Mouse (Mus musculus): ENCODE measurements around the gene Arl5c. TPM values are rescaled to one million over a fixed set of nuclear protein-coding genes. Genes with fewer than 3 reads are reported as not detected.

The Arl5c gene
- 2.8 and 3.6 TPM in 2 replicates for polyA plus RNA-seq (2011; ENCODE audit: insufficient read depth, insufficient read length, low read depth, missing spikeins)

DNA sequence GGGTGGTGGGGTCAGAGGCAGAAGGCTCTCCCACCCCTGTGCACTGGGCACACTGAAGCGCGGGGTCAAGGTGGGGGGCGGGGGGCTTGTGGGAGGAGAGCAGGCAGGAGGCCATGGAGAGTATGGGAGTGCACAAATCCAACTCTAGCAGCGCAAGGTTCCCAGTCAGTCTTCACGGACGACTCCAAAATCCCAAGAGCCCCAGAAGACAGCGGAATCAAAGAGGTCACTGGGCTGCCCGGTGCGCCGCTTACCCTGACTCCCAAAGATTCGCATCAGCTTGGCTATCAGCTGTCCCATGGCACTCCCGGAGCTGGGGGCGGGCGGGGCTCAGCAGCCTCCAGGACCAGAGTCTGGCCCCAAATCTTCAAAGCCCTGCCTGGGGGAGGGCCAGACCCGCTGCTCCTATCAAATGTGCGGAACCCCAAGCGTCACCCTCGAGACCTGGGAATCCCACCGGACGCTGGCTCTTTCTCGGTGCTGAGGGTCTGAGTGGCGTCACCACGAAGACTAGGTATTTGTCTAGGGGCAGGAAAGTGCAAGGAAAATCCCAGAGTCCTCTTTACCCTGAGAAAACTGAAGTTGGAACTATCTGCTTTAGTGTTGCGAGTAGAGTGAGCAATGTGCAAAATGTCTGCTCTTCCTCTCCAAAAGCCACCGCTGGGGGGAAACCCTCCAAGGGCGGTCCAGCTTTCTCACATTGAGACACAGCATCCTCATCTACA is at the start of gene Arl5c:
Gene Arl5c, minus strand, starts transcription at position 618 of the 725 bp plus-strand sequence.
- Histone ChIP-seq H3K4me3 (ENCODE audit: low read depth, low read length) (peak within 1 kb of the TSS; percentile 65), H3K27ac (ENCODE audit: insufficient read depth, low read length) (no peak within 1 kb of the TSS), H3K36me3 (ENCODE audit: control insufficient read depth, insufficient read depth, low read length, poor library complexity, severe bottlenecking) (no peaks in the 10 kb centered on the region), H3K4me1 (ENCODE audit: control insufficient read depth, insufficient read depth, low read length) (peaks cover 2% of the 10 kb centered on the region), H3K9ac (ENCODE audit: low read depth, poor library complexity, severe bottlenecking) (peak within 1 kb of the TSS; percentile 81), H3K27me3 (ENCODE audit: control insufficient read depth, insufficient read depth, low read length, poor library complexity, severe bottlenecking) (no peaks in the 10 kb centered on the region), H3K9me3 (replicated peaks; ENCODE audit: control insufficient read depth, insufficient read depth, low read length, poor library complexity, severe bottlenecking) (no peaks in the 10 kb centered on the region)
- no peak for TF ChIP-seq EP300 (IDR thresholded peaks at IDR 0.05; ENCODE audit: insufficient read depth, low read depth, low read length)
- TF ChIP-seq CTCF (IDR thresholded peaks at IDR 0.05; ENCODE audit: low read depth, low read length) = peak; percentile 7

DNA sequence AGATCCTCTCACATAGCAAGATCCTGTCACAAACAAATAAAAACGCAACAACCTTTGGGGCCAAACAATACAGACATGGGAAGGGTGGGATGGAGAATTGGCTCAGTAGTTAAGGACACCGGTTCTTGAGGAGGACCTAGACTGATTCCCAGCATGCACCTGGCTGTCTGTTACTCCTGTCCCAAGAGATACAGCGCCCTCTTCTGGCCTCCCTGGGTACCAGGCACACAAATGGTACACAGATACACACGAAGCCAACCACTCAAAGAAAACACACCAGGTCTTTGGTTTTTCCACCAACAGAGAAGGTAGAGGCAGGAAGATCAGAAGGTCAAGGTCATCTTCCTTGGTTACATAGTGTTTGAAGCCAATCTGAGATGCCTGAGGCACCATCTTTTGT is 49.6 kb upstream of the Arl5c start:
- H3K27ac ChIP-seq (ENCODE audit: insufficient read depth, low read length) = no peak overlapping the region
- no peak for TF ChIP-seq EP300 (IDR thresholded peaks at IDR 0.05; ENCODE audit: insufficient read depth, low read depth, low read length)
- no peak for TF ChIP-seq POLR2A (IDR thresholded peaks at IDR 0.05; ENCODE audit: insufficient read depth, low read length)
- TF ChIP-seq CTCF (IDR thresholded peaks at IDR 0.05; ENCODE audit: low read depth, low read length) = peak; percentile 79

GRCm38 (mm10) chr11:98044074-98044473 is 48.1 kb upstream of the Arl5c start:
- Histone ChIP-seq H3K27ac (ENCODE audit: insufficient read depth, low read length) (no peak overlapping the region), H3K36me3 (ENCODE audit: control insufficient read depth, insufficient read depth, low read length, poor library complexity, severe bottlenecking) (no peaks in the 10 kb centered on the region), H3K4me1 (ENCODE audit: control insufficient read depth, insufficient read depth, low read length) (peaks cover 8% of the 10 kb centered on the region), H3K9ac (ENCODE audit: low read depth, poor library complexity, severe bottlenecking) (peak overlapping the region; percentile 29; the same call in 1 of the 2 replicates), H3K4me3 (ENCODE audit: low read depth, low read length) (no peak overlapping the region), H3K9me3 (replicated peaks; ENCODE audit: control insufficient read depth, insufficient read depth, low read length, poor library complexity, severe bottlenecking) (no peaks in the 10 kb centered on the region), H3K27me3 (ENCODE audit: control insufficient read depth, insufficient read depth, low read length, poor library complexity, severe bottlenecking) (no peaks in the 10 kb centered on the region)
- TF ChIP-seq EP300 (IDR thresholded peaks at IDR 0.05; ENCODE audit: insufficient read depth, low read depth, low read length) (no peak), POLR2A (IDR thresholded peaks at IDR 0.05; ENCODE audit: insufficient read depth, low read length) (no peak), CTCF (IDR thresholded peaks at IDR 0.05; ENCODE audit: low read depth, low read length) (no peak)

More for the DNA sequence above, 49.6 kb upstream of the Arl5c start:
- no peaks in the 10 kb centered on the region for H3K9me3 ChIP-seq (replicated peaks; ENCODE audit: control insufficient read depth, insufficient read depth, low read length, poor library complexity, severe bottlenecking)
- no peaks in the 10 kb centered on the region for H3K27me3 ChIP-seq (ENCODE audit: control insufficient read depth, insufficient read depth, low read length, poor library complexity, severe bottlenecking)
- no peaks in the 10 kb centered on the region for H3K36me3 ChIP-seq (ENCODE audit: control insufficient read depth, insufficient read depth, low read length, poor library complexity, severe bottlenecking)
- H3K4me1 ChIP-seq (ENCODE audit: control insufficient read depth, insufficient read depth, low read length) = peaks cover 9% of the 10 kb centered on the region
- no peak overlapping the region for H3K4me3 ChIP-seq (ENCODE audit: low read depth, low read length)
- H3K9ac ChIP-seq (ENCODE audit: low read depth, poor library complexity, severe bottlenecking) = no peak overlapping the region

DNA sequence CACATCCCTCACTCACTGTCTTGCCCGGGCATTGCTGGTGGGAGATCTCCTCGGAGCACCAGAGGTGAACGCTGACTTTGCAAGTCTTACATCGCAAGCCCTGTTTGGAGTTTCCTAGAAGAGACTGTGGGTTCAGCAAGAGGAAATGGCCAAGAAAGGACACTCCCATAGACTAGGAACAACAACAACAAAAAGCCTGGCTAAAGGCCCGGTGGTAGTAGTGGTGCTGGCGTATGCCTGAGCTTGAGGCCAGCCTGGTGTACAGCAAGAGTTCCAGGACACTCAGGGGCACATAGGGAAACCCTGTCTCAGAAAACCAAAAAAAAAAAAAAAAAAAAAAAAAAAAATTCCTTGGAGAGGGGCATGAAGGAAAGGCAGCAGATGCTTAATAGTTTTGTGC is 46.8 kb upstream of the Arl5c start:
- Histone ChIP-seq H3K9ac (ENCODE audit: low read depth, poor library complexity, severe bottlenecking) (no peak overlapping the region), H3K27ac (ENCODE audit: insufficient read depth, low read length) (no peak overlapping the region), H3K4me3 (ENCODE audit: low read depth, low read length) (no peak overlapping the region), H3K9me3 (replicated peaks; ENCODE audit: control insufficient read depth, insufficient read depth, low read length, poor library complexity, severe bottlenecking) (no peaks in the 10 kb centered on the region), H3K4me1 (ENCODE audit: control insufficient read depth, insufficient read depth, low read length) (peaks cover 8% of the 10 kb centered on the region), H3K27me3 (ENCODE audit: control insufficient read depth, insufficient read depth, low read length, poor library complexity, severe bottlenecking) (no peaks in the 10 kb centered on the region), H3K36me3 (ENCODE audit: control insufficient read depth, insufficient read depth, low read length, poor library complexity, severe bottlenecking) (no peaks in the 10 kb centered on the region)
- no peak for TF ChIP-seq POLR2A (IDR thresholded peaks at IDR 0.05; ENCODE audit: insufficient read depth, low read length)
- TF ChIP-seq CTCF (IDR thresholded peaks at IDR 0.05; ENCODE audit: low read depth, low read length) = no peak

DNA sequence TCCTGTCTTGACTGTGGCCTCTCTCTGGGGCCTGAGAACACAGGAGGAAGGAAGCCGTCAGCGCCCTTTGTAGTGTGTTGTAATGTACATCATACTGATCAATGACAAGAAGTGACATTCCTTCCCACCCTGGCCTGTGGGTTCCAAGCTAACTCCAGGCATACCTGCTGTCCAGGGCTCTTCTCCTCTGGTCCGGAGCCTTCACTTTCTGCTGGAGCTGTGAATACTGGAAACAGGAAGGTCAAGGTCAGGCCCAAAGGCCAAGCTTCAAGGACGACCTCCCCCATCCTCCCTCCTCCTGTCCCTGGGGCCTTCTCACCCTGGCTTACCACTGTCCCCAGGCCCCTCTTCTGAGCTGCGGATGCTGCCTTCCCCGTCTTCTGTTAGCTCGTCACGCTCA is 45.0 kb upstream of the Arl5c start:
- no peak overlapping the region for H3K9ac ChIP-seq (ENCODE audit: low read depth, poor library complexity, severe bottlenecking)
- H3K4me1 ChIP-seq (ENCODE audit: control insufficient read depth, insufficient read depth, low read length) = peaks cover 10% of the 10 kb centered on the region
- no peaks in the 10 kb centered on the region for H3K36me3 ChIP-seq (ENCODE audit: control insufficient read depth, insufficient read depth, low read length, poor library complexity, severe bottlenecking)
- no peaks in the 10 kb centered on the region for H3K9me3 ChIP-seq (replicated peaks; ENCODE audit: control insufficient read depth, insufficient read depth, low read length, poor library complexity, severe bottlenecking)
- no peaks in the 10 kb centered on the region for H3K27me3 ChIP-seq (ENCODE audit: control insufficient read depth, insufficient read depth, low read length, poor library complexity, severe bottlenecking)
- H3K4me3 ChIP-seq (ENCODE audit: low read depth, low read length) = no peak overlapping the region
- TF ChIP-seq CTCF (IDR thresholded peaks at IDR 0.05; ENCODE audit: low read depth, low read length) (no peak), POLR2A (IDR thresholded peaks at IDR 0.05; ENCODE audit: insufficient read depth, low read length) (no peak), EP300 (IDR thresholded peaks at IDR 0.05; ENCODE audit: insufficient read depth, low read depth, low read length) (no peak)
- no peak overlapping the region for H3K27ac ChIP-seq (ENCODE audit: insufficient read depth, low read length)

- H3K4me3 ChIP-seq (ENCODE audit: low read depth, low read length) = no peak overlapping the region
- H3K9me3 ChIP-seq (replicated peaks; ENCODE audit: control insufficient read depth, insufficient read depth, low read length, poor library complexity, severe bottlenecking) = no peaks in the 10 kb centered on the region
Observed at GRCm38 (mm10) chr11:98037871-98038270, 41.9 kb upstream of the Arl5c start.

More at GRCm38 (mm10) chr11:98037871-98038270, 41.9 kb upstream of the Arl5c start:
- Histone ChIP-seq H3K4me1 (ENCODE audit: control insufficient read depth, insufficient read depth, low read length) (peaks cover 13% of the 10 kb centered on the region), H3K27ac (ENCODE audit: insufficient read depth, low read length) (no peak overlapping the region), H3K27me3 (ENCODE audit: control insufficient read depth, insufficient read depth, low read length, poor library complexity, severe bottlenecking) (no peaks in the 10 kb centered on the region), H3K36me3 (ENCODE audit: control insufficient read depth, insufficient read depth, low read length, poor library complexity, severe bottlenecking) (no peaks in the 10 kb centered on the region), H3K9ac (ENCODE audit: low read depth, poor library complexity, severe bottlenecking) (no peak overlapping the region)
- TF ChIP-seq POLR2A (IDR thresholded peaks at IDR 0.05; ENCODE audit: insufficient read depth, low read length) = no peak
- TF ChIP-seq CTCF (IDR thresholded peaks at IDR 0.05; ENCODE audit: low read depth, low read length) = no peak
- TF ChIP-seq EP300 (IDR thresholded peaks at IDR 0.05; ENCODE audit: insufficient read depth, low read depth, low read length) = no peak

All from ES-Bruce4 (cell line).